Mouse (Mus musculus) erythroblast, embryonic 14.5 days (primary cell): ENCODE results near the gene Creb3l1.

Experiments used
- GATA1 ChIP-seq: IDR thresholded peaks from 2 replicates; pipeline ENCODE4 v1.6.1; 2012; ENCODE audit warnings: low read length, inconsistent platforms, mixed read lengths
- TAL1 ChIP-seq: IDR thresholded peaks from 3 replicates; pipeline ENCODE4 v1.6.1; 2012; ENCODE audit warnings: low read length, inconsistent platforms, mixed read lengths

GRCm38 (mm10) chr2:92043285-92043684 is 19.0 kb upstream of the Creb3l1 start:
- TF ChIP-seq GATA1 (no peak), TAL1 (no peak)
